Mouse (Mus musculus) hindbrain, embryonic 14.5 days (tissue): ENCODE measurements around the gene Cmtm8. TPM values are rescaled to one million over a fixed set of nuclear protein-coding genes. Genes with fewer than 3 reads are reported as not detected.
A peak's percentile ranks its signal among the peaks of the same experiment; 100 is the strongest.

Experiments
- ATAC-seq: fragments of 200-750 bp; cut with Nextera tagmentation; 2 replicates; pipeline ENCODE4 v1.8.0; 2017; ENCODE audit warnings: moderate number of reproducible peaks, mild to moderate bottlenecking, moderate TSS enrichment, moderate library complexity; ENCODE audit not compliant: low FRiP score
- DNase-seq: peaks from one replicate; pipeline ENCODE4 v3.0.0-alpha.2; 2015; ENCODE audit warnings: low spot score
- H3K27ac ChIP-seq: fragments of 300-500 bp; sonication (generic); 2 replicates; pipeline ENCODE4 v1.5.1; 2014; ENCODE audit warnings: mild to moderate bottlenecking, moderate library complexity
- H3K27me3 ChIP-seq: fragments of 300-500 bp; sonication (generic); 2 replicates; pipeline ENCODE4 v1.6.1; 2014; ENCODE audit warnings: mild to moderate bottlenecking, low read length, mixed read lengths; ENCODE audit not compliant: control insufficient read depth, insufficient read depth
- H3K36me3 ChIP-seq: fragments of 300-500 bp; sonication (generic); replicated peaks from 2 replicates; pipeline ENCODE4 v1.6.1; 2014; ENCODE audit not compliant: control insufficient read depth, insufficient read depth
- H3K4me1 ChIP-seq: fragments of 300-500 bp; sonication (generic); replicated peaks from 2 replicates; pipeline ENCODE4 v1.6.1; 2014; ENCODE audit warnings: antibody characterized with exemption, low read length, mixed read lengths; ENCODE audit not compliant: control insufficient read depth, insufficient read depth
- H3K4me2 ChIP-seq: fragments of 300-500 bp; sonication (generic); replicated peaks from 2 replicates; pipeline ENCODE4 v1.6.1; 2014; ENCODE audit warnings: mild to moderate bottlenecking, moderate library complexity
- H3K4me3 ChIP-seq: fragments of 300-500 bp; sonication (generic); replicated peaks from 2 replicates; pipeline ENCODE4 v1.5.1; 2014; ENCODE audit warnings: mild to moderate bottlenecking, low read length
- H3K9ac ChIP-seq: fragments of 300-500 bp; sonication (generic); 2 replicates; pipeline ENCODE4 v1.6.1; 2014
- H3K9me3 ChIP-seq: fragments of 300-500 bp; sonication (generic); 2 replicates; pipeline ENCODE4 v1.6.1; 2016; ENCODE audit warnings: low read length; ENCODE audit not compliant: control insufficient read depth
- WGBS: fragments of 180-500 bp; shearing (Covaris S2); extraction: QIAGEN DNeasy Blood & Tissue Kit; methylation state at CpG from one replicate; pipeline ENCODE4 v1.1.7; 2014; 5-methylcytosine and 5-hydroxymethylcytosine counted together
- polyA plus RNA-seq: library from polyadenylated mRNA; unstranded; fragments of >200 nt; fragmentation: Nextera tagmentation; extraction: Ambion mirVana; gene quantifications from 2 replicates; pipeline ENCODE4 v1.2.1, GENCODE M21; 2014

Cmtm8 gene
- polyA plus RNA-seq, 1 experiment from 2014 or later = 14.3 TPM

- Histone ChIP-seq H3K4me1 (peaks cover 15% of the 10 kb centered on the region; the same call in 1 of the 2 replicates), H3K27ac (no peak overlapping the region), H3K4me3 (no peak overlapping the region), H3K9ac (no peak overlapping the region), H3K36me3 (no peaks in the 10 kb centered on the region), H3K4me2 (no peak overlapping the region), H3K27me3 (no peaks in the 10 kb centered on the region), H3K9me3 (no peaks in the 10 kb centered on the region)
- DNase-seq (no peak), ATAC-seq (no peak)
- 13% methylated on average over 16 of the region's 16 CpGs for WGBS
Observed at GRCm38 (mm10) chr9:114785432-114786125, 58.4 kb downstream of the Cmtm8 start.

- H3K4me1 ChIP-seq = peaks cover 16% of the 10 kb centered on the region; the same call in 1 of the 2 replicates
- 2% methylated on average over 53 of the region's 54 CpGs for WGBS
- H3K4me3 ChIP-seq = peak within 1 kb of the TSS; percentile 43
- H3K27me3 ChIP-seq = no peaks in the 10 kb centered on the region
- no peaks in the 10 kb centered on the region for H3K9me3 ChIP-seq
- H3K9ac ChIP-seq = peak within 1 kb of the TSS; percentile 58
- ATAC-seq = peak; percentile 75
- no peaks in the 10 kb centered on the region for H3K36me3 ChIP-seq
- H3K4me2 ChIP-seq = peak within 1 kb of the TSS; percentile 94
- no peak within 1 kb of the TSS for H3K27ac ChIP-seq
- no peak for DNase-seq
Observed at GRCm38 (mm10) chr9:114781526-114782212, 62.3 kb downstream of the Cmtm8 start, which contains the start of gene Cmtm7. Gene Cmtm7, minus strand, starts transcription at chr9:114781856.

- Histone ChIP-seq H3K9ac (peak overlapping the region; percentile 58), H3K27ac (no peak overlapping the region), H3K9me3 (no peaks in the 10 kb centered on the region), H3K4me2 (peak overlapping the region; percentile 94), H3K27me3 (no peaks in the 10 kb centered on the region), H3K4me1 (peaks cover 16% of the 10 kb centered on the region; the same call in 1 of the 2 replicates), H3K36me3 (no peaks in the 10 kb centered on the region), H3K4me3 (peak overlapping the region; percentile 43)
- ATAC-seq = peak; percentile 32; the same call in 1 of the 2 replicates
- WGBS = 1% methylated on average over 37 of the region's 38 CpGs
- no peak for DNase-seq
Observed at GRCm38 (mm10) chr9:114780746-114781525, 63.0 kb downstream of the Cmtm8 start.

- Histone ChIP-seq H3K4me1 (peaks cover 16% of the 10 kb centered on the region; the same call in 1 of the 2 replicates), H3K27me3 (no peaks in the 10 kb centered on the region), H3K27ac (no peak overlapping the region), H3K36me3 (no peaks in the 10 kb centered on the region), H3K9me3 (no peaks in the 10 kb centered on the region), H3K4me2 (peak overlapping the region; percentile 94), H3K9ac (no peak overlapping the region; the same call in 1 of the 2 replicates), H3K4me3 (no peak overlapping the region; the same call in 1 of the 2 replicates)
- DNase-seq (no peak), ATAC-seq (no peak)
- WGBS = 35% methylated on average over 23 of the region's 23 CpGs
Observed at GRCm38 (mm10) chr9:114779984-114780745, 63.8 kb downstream of the Cmtm8 start.

- Histone ChIP-seq H3K4me1 (peaks cover 16% of the 10 kb centered on the region; the same call in 1 of the 2 replicates), H3K36me3 (no peaks in the 10 kb centered on the region), H3K27ac (no peak overlapping the region), H3K4me3 (no peak overlapping the region), H3K9me3 (no peaks in the 10 kb centered on the region), H3K9ac (no peak overlapping the region), H3K4me2 (no peak overlapping the region), H3K27me3 (no peaks in the 10 kb centered on the region)
- 89% methylated on average over 7 of the region's 7 CpGs for WGBS
- no peak for ATAC-seq
- no peak for DNase-seq
Observed at GRCm38 (mm10) chr9:114778877-114779276, 65.1 kb downstream of the Cmtm8 start.

GRCm38 (mm10) chr9:114778047-114778390 is 65.9 kb downstream of the Cmtm8 start:
- H3K4me1 ChIP-seq = peaks cover 16% of the 10 kb centered on the region; the same call in 1 of the 2 replicates
- H3K36me3 ChIP-seq = no peaks in the 10 kb centered on the region
- H3K27me3 ChIP-seq = no peaks in the 10 kb centered on the region
- DNase-seq = no peak
- no peak overlapping the region for H3K27ac ChIP-seq
- no peak for ATAC-seq
- WGBS = 90% methylated on average over 7 of the region's 7 CpGs
- H3K4me3 ChIP-seq = no peak overlapping the region
- no peak overlapping the region for H3K9ac ChIP-seq
- no peaks in the 10 kb centered on the region for H3K9me3 ChIP-seq
- H3K4me2 ChIP-seq = no peak overlapping the region

- H3K9ac ChIP-seq = no peak overlapping the region
- ATAC-seq = no peak
- no peak for DNase-seq
- 84% methylated on average over 6 of the region's 6 CpGs for WGBS
- no peaks in the 10 kb centered on the region for H3K27me3 ChIP-seq
- no peaks in the 10 kb centered on the region for H3K36me3 ChIP-seq
- H3K4me3 ChIP-seq = no peak overlapping the region
- peaks cover 16% of the 10 kb centered on the region; the same call in 1 of the 2 replicates for H3K4me1 ChIP-seq
- H3K9me3 ChIP-seq = no peaks in the 10 kb centered on the region
- no peak overlapping the region for H3K27ac ChIP-seq
- no peak overlapping the region for H3K4me2 ChIP-seq
Observed at GRCm38 (mm10) chr9:114777178-114778046, 66.5 kb downstream of the Cmtm8 start.

- Histone ChIP-seq H3K4me2 (no peak overlapping the region), H3K4me1 (peaks cover 9% of the 10 kb centered on the region; the same call in 1 of the 2 replicates)
- WGBS = 88% methylated on average over 3 of the region's 3 CpGs
Observed at GRCm38 (mm10) chr9:114776361-114776760, 67.6 kb downstream of the Cmtm8 start.

More at GRCm38 (mm10) chr9:114776361-114776760, 67.6 kb downstream of the Cmtm8 start:
- no peaks in the 10 kb centered on the region for H3K36me3 ChIP-seq
- H3K27me3 ChIP-seq = no peaks in the 10 kb centered on the region
- H3K27ac ChIP-seq = no peak overlapping the region
- DNase-seq (no peak), ATAC-seq (no peak)
- H3K9me3 ChIP-seq = no peaks in the 10 kb centered on the region
- H3K9ac ChIP-seq = no peak overlapping the region
- no peak overlapping the region for H3K4me3 ChIP-seq
